Mouse (Mus musculus) G1E (cell line): ENCODE data around the gene Twsg1. TPM values are rescaled to one million over a fixed set of nuclear protein-coding genes. Genes with fewer than 3 reads are reported as not detected.
A peak's percentile ranks its signal among the peaks of the same experiment; 100 is the strongest.
"Not testable (repeated sequence)": the region's sequence is repeated elsewhere in the genome, so short reads cannot be mapped to it uniquely, and the experiment has no call there.

Experiments used
- ATAC-seq: 2 replicates; pipeline ENCODE4 v1.8.0; 2016; ENCODE audit warnings: mild to moderate bottlenecking; ENCODE audit not compliant: insufficient number of reproducible peaks, poor library complexity, low FRiP score, severe bottlenecking; ENCODE audit errors: extremely low read depth
- DNase-seq: peaks from one replicate; pipeline ENCODE4 v3.0.0; 2012; ENCODE audit warnings: low spot score
- H3K27me3 ChIP-seq: 2 replicates; pipeline ENCODE4 v1.6.1; 2012; ENCODE audit warnings: mild to moderate bottlenecking, low read length, inconsistent platforms; ENCODE audit not compliant: insufficient read depth
- H3K36me3 ChIP-seq: replicated peaks from 2 replicates; pipeline ENCODE3; 2012; ENCODE audit warnings: mild to moderate bottlenecking, inconsistent platforms
- H3K4me1 ChIP-seq: 2 replicates; pipeline ENCODE4 v1.6.1; 2012; ENCODE audit warnings: low read depth, low read length, inconsistent platforms, mixed read lengths; ENCODE audit not compliant: insufficient read depth
- H3K4me3 ChIP-seq: 2 replicates; pipeline ENCODE4 v1.5.1; 2012; ENCODE audit warnings: low read depth, mild to moderate bottlenecking, inconsistent platforms, low read length, moderate library complexity, mixed read lengths
- H3K9me3 ChIP-seq: replicated peaks from 2 replicates; pipeline ENCODE4 v1.6.1; 2012; ENCODE audit warnings: inconsistent platforms
- CTCF ChIP-seq: IDR thresholded peaks from 2 replicates; pipeline ENCODE4 v1.5.1; 2012; ENCODE audit warnings: low read depth, low read length, inconsistent platforms, mixed read lengths
- GATA1 ChIP-seq: IDR thresholded peaks from 2 replicates; pipeline ENCODE4 v1.6.1; 2012; ENCODE audit warnings: borderline replicate concordance, low read length, inconsistent platforms, mixed read lengths
- GATA2 ChIP-seq: IDR thresholded peaks from 2 replicates; pipeline ENCODE4 v1.6.1; 2012; ENCODE audit warnings: low read depth, low read length, inconsistent platforms, borderline replicate concordance
- POLR2AphosphoS5 ChIP-seq: IDR thresholded peaks from 2 replicates; pipeline ENCODE4 v1.6.1; 2012; ENCODE audit warnings: low read depth, low read length, inconsistent platforms; ENCODE audit not compliant: insufficient replicate concordance
- TAL1 ChIP-seq: conservative IDR thresholded peaks from 2 replicates; pipeline ENCODE4 v1.6.1; 2012; ENCODE audit warnings: low read depth, low read length, inconsistent platforms, mixed read lengths
- polyA plus RNA-seq: library from polyadenylated mRNA; stranded (reverse); fragments of >175 nt; gene quantifications from 2 replicates; pipeline ENCODE4 v1.2.3, GENCODE M21; 2012
- total RNA-seq, 2 experiments: library from RNA; stranded (forward) in 1 of 2; stranded (reverse) in 1 of 2; fragments of 200-1000 nt in 1 of 2; fragments of >200 nt in 1 of 2; fragmentation: Nextera tagmentation in 1 of 2; gene quantifications; 2 replicates each; pipeline ENCODE4 v1.2.3; 2014 to 2017

Gene Twsg1
- total RNA-seq (2014; fragmentation: Nextera tagmentation), result 45.0 and 46.0 TPM in 2 replicates
- 27.5 and 28.8 TPM in 2 replicates for total RNA-seq (2017)
- 24.2 and 31.6 TPM in 2 replicates for polyA plus RNA-seq

- peak; percentile 94 for DNase-seq
Observed at GRCm38 (mm10) chr17:65950622-65951404, at the start of gene Twsg1. TSS of gene Twsg1 (minus strand) at chr17:65951226.

GRCm38 (mm10) chr17:65988151-65988820, 37.3 kb upstream of the Twsg1 start:
- peak; percentile 91 for TF ChIP-seq TAL1
- TF ChIP-seq CTCF, result no peak
- ATAC-seq (peak; percentile 81), DNase-seq (no peak)
- peaks cover 53% of the 10 kb centered on the region for H3K4me1 ChIP-seq
- no peaks in the 10 kb centered on the region for H3K36me3 ChIP-seq
- H3K4me3 ChIP-seq, result no peak overlapping the region; the same call in 1 of the 2 replicates
- no peaks in the 10 kb centered on the region for H3K9me3 ChIP-seq
- no peaks in the 10 kb centered on the region for H3K27me3 ChIP-seq

More at GRCm38 (mm10) chr17:65950622-65951404, at the start of gene Twsg1:
- H3K4me3 ChIP-seq, result peak within 1 kb of the TSS; percentile 85
- H3K9me3 ChIP-seq, result no peaks in the 10 kb centered on the region
- peaks cover 28% of the 10 kb centered on the region for H3K36me3 ChIP-seq
- ATAC-seq, result peak; percentile 60
- peaks cover 64% of the 10 kb centered on the region for H3K4me1 ChIP-seq
- TF ChIP-seq GATA2 (no peak), TAL1 (no peak), POLR2AphosphoS5 (no peak), GATA1 (no peak), CTCF (no peak)
- H3K27me3 ChIP-seq, result no peaks in the 10 kb centered on the region

- DNase-seq, H3K27me3 ChIP-seq, H3K9me3 ChIP-seq, H3K4me3 ChIP-seq: not testable (repeated sequence)
- H3K36me3 ChIP-seq, result peaks cover 32% of the 10 kb centered on the region
- peak; percentile 49 for ATAC-seq
- peaks cover 35% of the 10 kb centered on the region for H3K4me1 ChIP-seq
Observed at GRCm38 (mm10) chr17:65976720-65977119, 25.7 kb upstream of the Twsg1 start.

GRCm38 (mm10) chr17:65967751-65968150, 16.7 kb upstream of the Twsg1 start:
- DNase-seq (no peak), ATAC-seq (no peak)
- Histone ChIP-seq H3K4me1 (peaks cover 10% of the 10 kb centered on the region), H3K9me3 (no peaks in the 10 kb centered on the region), H3K27me3 (no peaks in the 10 kb centered on the region), H3K4me3 (no peak overlapping the region), H3K36me3 (peaks cover 15% of the 10 kb centered on the region)
- no peak for TF ChIP-seq POLR2AphosphoS5
- TF ChIP-seq GATA2, result no peak
- no peak for TF ChIP-seq CTCF
- no peak for TF ChIP-seq TAL1
- no peak for TF ChIP-seq GATA1

GRCm38 (mm10) chr17:65962263-65962662, 11.2 kb upstream of the Twsg1 start:
- Histone ChIP-seq H3K4me1 (peaks cover 31% of the 10 kb centered on the region), H3K4me3 (no peak overlapping the region), H3K9me3 (no peaks in the 10 kb centered on the region), H3K36me3 (no peaks in the 10 kb centered on the region), H3K27me3 (no peaks in the 10 kb centered on the region)
- TF ChIP-seq GATA1, result no peak
- TF ChIP-seq TAL1, result no peak
- TF ChIP-seq POLR2AphosphoS5, result no peak
- no peak for TF ChIP-seq CTCF
- TF ChIP-seq GATA2, result no peak
- ATAC-seq, result no peak
- no peak for DNase-seq

GRCm38 (mm10) chr17:65961606-65962136, 10.6 kb upstream of the Twsg1 start:
- ATAC-seq (no peak), DNase-seq (no peak)
- TF ChIP-seq GATA2 (no peak), TAL1 (no peak), GATA1 (no peak), POLR2AphosphoS5 (no peak), CTCF (no peak)
- no peak overlapping the region for H3K4me3 ChIP-seq
- peaks cover 37% of the 10 kb centered on the region for H3K4me1 ChIP-seq
- no peaks in the 10 kb centered on the region for H3K36me3 ChIP-seq
- no peaks in the 10 kb centered on the region for H3K9me3 ChIP-seq
- no peaks in the 10 kb centered on the region for H3K27me3 ChIP-seq
